Mouse (Mus musculus): ENCODE results near the gene Gm8068. TPM values are rescaled to one million over a fixed set of nuclear protein-coding genes. Genes with fewer than 3 reads are reported as not detected.
"Not testable (repeated sequence)": the region's sequence is repeated elsewhere in the genome, so short reads cannot be mapped to it uniquely, and the experiment has no call there.

Gm8068 gene
- not detected in 2 replicates for polyA plus RNA-seq (2015; fragmentation: Nextera tagmentation; extraction: Ambion mirVana)

DNA sequence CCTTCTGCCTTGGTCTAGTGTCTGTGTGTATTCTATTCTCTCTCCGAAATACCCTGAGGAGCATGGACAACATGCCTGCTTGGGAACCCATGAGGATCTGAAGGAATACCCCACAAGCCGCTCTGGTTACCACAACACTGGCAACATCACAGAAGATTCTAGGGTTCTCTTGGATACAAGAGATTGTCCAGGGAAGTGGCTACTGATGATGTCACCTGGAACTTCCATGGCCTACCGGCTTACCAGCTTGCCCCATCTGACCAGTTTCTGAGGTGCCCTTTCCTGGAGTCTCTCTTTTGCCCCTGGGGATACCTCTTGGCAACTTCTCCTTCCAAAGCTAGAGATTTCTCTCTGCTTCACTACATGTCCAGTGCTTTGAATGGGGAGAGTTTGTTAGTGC lies at the start of gene Gm8068:
Gm8068 (minus strand) TSS at position 101 of the 400 bp plus-strand sequence.
- WGBS = no CpG with 5 or more reads among the region's 3 CpGs
- H3K9me3 ChIP-seq; H3K27me3 ChIP-seq; H3K4me1 ChIP-seq (replicated peaks); H3K9ac ChIP-seq; ATAC-seq (ENCODE audit: low read depth); H3K4me3 ChIP-seq; H3K27ac ChIP-seq (replicated peaks); H3K36me3 ChIP-seq; H3K4me2 ChIP-seq: not testable (repeated sequence)

DNA sequence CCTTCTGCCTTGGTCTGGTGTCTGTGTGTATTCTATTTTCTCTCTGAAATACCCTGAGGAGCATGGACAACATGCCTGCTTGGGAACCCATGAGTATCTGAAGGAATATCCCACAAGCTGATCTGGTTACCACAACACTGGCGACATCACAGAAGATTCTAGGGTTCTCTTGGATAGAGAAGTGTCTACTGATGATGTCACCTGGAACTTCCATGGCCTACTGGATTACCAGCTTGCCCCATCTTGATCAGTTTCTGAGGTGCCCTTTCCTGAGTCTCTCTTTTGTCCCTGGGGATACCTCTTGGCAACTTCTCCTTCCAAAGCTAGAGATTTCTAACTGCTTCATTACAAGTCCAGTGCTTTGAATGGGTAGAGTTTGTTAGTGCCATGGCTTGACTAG lies 48.8 kb upstream of the Gm8068 start, which contains the start of gene Gm7929:
Gm7929 (minus strand) TSS at position 101 of the 400 bp plus-strand sequence.
- not testable (repeated sequence) for H3K4me3 ChIP-seq; H3K4me2 ChIP-seq; ATAC-seq (ENCODE audit: low read depth); H3K27me3 ChIP-seq; H3K36me3 ChIP-seq; H3K9me3 ChIP-seq; H3K9ac ChIP-seq; H3K4me1 ChIP-seq (replicated peaks); H3K27ac ChIP-seq (replicated peaks)
- WGBS = 100% methylated on average over 1 of the region's 1 CpGs

- ATAC-seq (ENCODE audit: low read depth) = not testable (repeated sequence)
These were observed 21.8 kb upstream of the Gm8068 start for GRCm38 (mm10) chr14:41723437-41723836.

GRCm38 (mm10) chr14:41717180-41717579 lies 15.5 kb upstream of the Gm8068 start:
- H3K9me3 ChIP-seq; H3K27ac ChIP-seq (replicated peaks); H3K4me3 ChIP-seq; H3K4me2 ChIP-seq; H3K27me3 ChIP-seq; ATAC-seq (ENCODE audit: low read depth); H3K4me1 ChIP-seq (replicated peaks); H3K9ac ChIP-seq; H3K36me3 ChIP-seq: not testable (repeated sequence)
- whole genome bisulfite sequencing = 87% methylated on average over 1 of the region's 1 CpGs

More at GRCm38 (mm10) chr14:41723437-41723836, 21.8 kb upstream of the Gm8068 start:
- not testable (repeated sequence) for H3K9me3 ChIP-seq; H3K9ac ChIP-seq; H3K36me3 ChIP-seq; H3K4me2 ChIP-seq; H3K4me1 ChIP-seq (replicated peaks); H3K4me3 ChIP-seq; H3K27ac ChIP-seq (replicated peaks); H3K27me3 ChIP-seq
- 75% methylated on average over 14 of the region's 17 CpGs for WGBS

DNA sequence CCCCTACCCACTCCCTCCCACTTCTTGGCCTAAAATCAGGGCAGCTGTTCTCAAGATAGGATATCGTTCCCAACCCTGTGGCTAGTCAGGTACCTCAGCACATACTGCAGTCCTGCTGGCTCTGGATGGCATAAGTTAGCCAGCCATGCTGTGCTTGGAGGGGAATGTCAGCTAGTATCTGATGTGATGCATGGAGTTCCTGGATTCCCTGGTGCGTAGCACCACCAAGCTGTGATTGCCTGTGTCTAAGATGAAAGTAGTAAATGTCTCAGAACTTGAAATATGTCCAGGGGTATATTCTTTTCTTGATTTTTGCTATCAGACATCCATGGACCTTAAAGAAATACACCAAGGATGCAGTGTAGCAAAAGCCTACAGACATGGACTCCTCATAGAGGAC lies 53.5 kb downstream of the Gm8068 start:
- not testable (repeated sequence) for H3K27me3 ChIP-seq; H3K9ac ChIP-seq; H3K4me1 ChIP-seq (replicated peaks); ATAC-seq (ENCODE audit: low read depth); H3K4me3 ChIP-seq; H3K27ac ChIP-seq (replicated peaks); H3K36me3 ChIP-seq; H3K9me3 ChIP-seq; H3K4me2 ChIP-seq
- WGBS = 93% methylated on average over 2 of the region's 2 CpGs

Other genes starting within 250 kb of the Gm8068 start
- gene Gm7954, start 248.4 kb downstream of the Gm8068 start, polyA plus RNA-seq (2015; fragmentation: Nextera tagmentation; extraction: Ambion mirVana) = not detected in 2 replicates
- gene Gm3486, start 212.4 kb downstream of the Gm8068 start, polyA plus RNA-seq (2015; fragmentation: Nextera tagmentation; extraction: Ambion mirVana) = not detected in 2 replicates
- not detected in 2 replicates for gene Gm7970, start 146.3 kb downstream of the Gm8068 start, polyA plus RNA-seq (2015; fragmentation: Nextera tagmentation; extraction: Ambion mirVana)
- not detected in 2 replicates for gene 1700049E17Rik2, start 128.7 kb downstream of the Gm8068 start, polyA plus RNA-seq (2015; fragmentation: Nextera tagmentation; extraction: Ambion mirVana)
- gene Gm3072, start 77.3 kb downstream of the Gm8068 start, polyA plus RNA-seq (2015; fragmentation: Nextera tagmentation; extraction: Ambion mirVana) = not detected in 2 replicates
- not detected in 2 replicates for gene Gm3676, start 55.4 kb downstream of the Gm8068 start, polyA plus RNA-seq (2015; fragmentation: Nextera tagmentation; extraction: Ambion mirVana)
- gene Gm7929, start 48.7 kb upstream of the Gm8068 start, polyA plus RNA-seq (2015; fragmentation: Nextera tagmentation; extraction: Ambion mirVana) = not detected in 2 replicates
- gene Gm47189, start 70.6 kb upstream of the Gm8068 start, polyA plus RNA-seq (2015; fragmentation: Nextera tagmentation; extraction: Ambion mirVana) = not detected in 2 replicates
- gene Gm7980, start 205.4 kb upstream of the Gm8068 start, polyA plus RNA-seq (2015; fragmentation: Nextera tagmentation; extraction: Ambion mirVana) = not detected in 2 replicates
- gene 1700049E17Rik1, start 223.1 kb upstream of the Gm8068 start, polyA plus RNA-seq (2015; fragmentation: Nextera tagmentation; extraction: Ambion mirVana) = not detected in 2 replicates
- not detected in 2 replicates for gene 1700024B05Rik, start 242.1 kb upstream of the Gm8068 start, polyA plus RNA-seq (2015; fragmentation: Nextera tagmentation; extraction: Ambion mirVana)

Measured in neural tube, embryonic 13.5 days (tissue).